ENCODE assay signal across 16 mouse cellular contexts in the genomic region with DNA sequence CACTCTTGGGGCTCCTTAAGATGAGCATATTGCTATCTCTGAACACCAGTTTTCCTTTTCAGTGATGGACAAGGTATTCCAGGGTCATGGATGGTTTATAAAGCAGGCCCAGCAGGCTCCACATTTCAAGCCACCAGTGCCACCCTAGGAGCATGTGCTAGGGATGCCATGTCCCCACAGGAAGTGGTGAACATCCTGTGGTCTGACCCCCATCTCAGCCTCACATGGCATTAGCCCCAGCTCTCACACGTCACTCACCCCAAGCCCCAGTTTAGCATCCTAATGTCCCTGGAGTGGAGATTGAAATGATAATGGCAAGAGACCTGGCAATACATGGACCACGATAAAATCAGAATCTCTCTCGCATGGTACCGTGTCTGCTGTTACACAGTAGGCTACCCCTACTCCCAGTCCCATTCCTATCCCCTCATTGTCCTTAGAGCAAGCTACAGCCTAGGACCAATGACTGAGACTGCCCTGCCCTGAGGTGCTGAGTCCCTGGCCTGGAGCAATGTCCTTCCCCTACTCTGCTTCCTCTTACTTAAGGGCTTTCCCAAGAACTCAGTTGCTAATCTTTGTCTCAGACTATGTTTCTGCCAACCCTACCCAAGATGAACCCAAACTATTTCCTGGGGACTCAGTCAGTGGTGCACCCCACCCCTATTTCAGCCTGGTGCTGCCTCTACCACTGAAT. TPM values are rescaled to one million over a fixed set of nuclear protein-coding genes. Genes with fewer than 3 reads are reported as not detected.
DNase-seq lines count a peak whose midpoint lies in the region; ATAC-seq and TF ChIP-seq lines count a peak whose summit lies in the region.
"Had no signal": no experiment of that assay in that cellular context is flagged by ENCODE, and none has a peak within 500 bp of the region (broad histone marks: within the 10 kb centered on the region; RNA-seq: fewer than 3 reads in every experiment).

No protein-coding gene starts in this region.

- H3K4me3 ChIP-seq in liver, embryonic 11.5 days (ENCODE audit: low read depth, low read length) = no peak overlapping the region
- H3K4me3 ChIP-seq in liver, embryonic 14.5 days (ENCODE audit: insufficient read depth in 1 of 2, low read depth in 2 of 2, low read length in 2 of 2) = no peak overlapping the region
- H3K4me3 ChIP-seq: hindbrain, embryonic 15.5 days; myocyte had no signal

- H3K4me2 ChIP-seq in liver, embryonic 11.5 days = no peak overlapping the region
- peak overlapping the region; percentile 69 for H3K4me2 ChIP-seq in liver, embryonic 14.5 days (ENCODE audit: low read depth)
- H3K4me2 ChIP-seq: hindbrain, embryonic 15.5 days; lung, embryonic 14.5 days had no signal

- TF ChIP-seq CTCF in liver, embryonic 14.5 days (IDR thresholded peaks at IDR 0.05; ENCODE audit: low read depth) = no peak

- H3K36me3 ChIP-seq in liver, embryonic 11.5 days (ENCODE audit: control insufficient read depth, insufficient read depth, low read length) = no peaks in the 10 kb centered on the region
- H3K36me3 ChIP-seq in liver, embryonic 14.5 days (replicated peaks; ENCODE audit: control insufficient read depth, insufficient read depth, low read depth) = no peaks in the 10 kb centered on the region
- H3K36me3 ChIP-seq: hindbrain, embryonic 15.5 days had no signal

- H3K9ac ChIP-seq in liver, embryonic 11.5 days (ENCODE audit: low read depth, low read length) = peak overlapping the region; percentile 57; the same call in 1 of the 2 replicates
- peak overlapping the region; percentile 62 for H3K9ac ChIP-seq in liver, embryonic 14.5 days (replicated peaks)
- H3K9ac ChIP-seq: hindbrain, embryonic 15.5 days; lung, embryonic 14.5 days had no signal

- WGBS in liver, embryonic 11.5 days = 81% methylated on average over 4 of the region's 4 CpGs
- 45% methylated on average over 4 of the region's 4 CpGs for WGBS in liver, embryonic 14.5 days (ENCODE audit: insufficient replicate concordance)

- ATAC-seq in liver, embryonic 11.5 days (replicated peaks; ENCODE audit: low FRiP score) = no peak
- ATAC-seq in common myeloid progenitor, adult 5-6 weeks (replicated peaks; ENCODE audit: low read depth, poor library complexity, severe bottlenecking) = peak; percentile 52
- ATAC-seq in liver, embryonic 14.5 days (ENCODE audit: insufficient read depth) = no peak

- DNase-seq in liver, embryonic 11.5 days (ENCODE audit: low spot score) = no peak
- no peak for DNase-seq in liver
- DNase-seq in liver, embryonic 14.5 days (ENCODE audit: low read depth in 3 of 3, low spot score in 3 of 3) = no peak
- peak; percentile 34 for DNase-seq in thymus, postnatal 14 days
- DNase-seq in spleen, postnatal 14 days (ENCODE audit: low spot score in 2 of 2) = no peak
- DNase-seq in spleen, postnatal 10 days (ENCODE audit: low spot score in 2 of 2) = no peak
- DNase-seq in kidney, postnatal 25 days = no peak
- DNase-seq: cerebellum, adult 2 months; gastrocnemius, postnatal 36 days; kidney, adult 9 months; lung, embryonic 14.5 days had no signal

- TF ChIP-seq EP300 in liver, embryonic 14.5 days (IDR thresholded peaks at IDR 0.05; ENCODE audit: low read depth) = no peak

- peaks cover 48% of the 10 kb centered on the region for H3K4me1 ChIP-seq in liver, embryonic 11.5 days (replicated peaks; ENCODE audit: control insufficient read depth, insufficient read depth, low read length)
- peaks cover 35 to 54% of the 10 kb centered on the region in 2 experiments for H3K4me1 ChIP-seq in liver, embryonic 14.5 days (replicated peaks; ENCODE audit: control insufficient read depth in 2 of 2, insufficient read depth in 2 of 2, low read length in 1 of 2)

- no peaks in the 10 kb centered on the region; the same call in 1 of the 2 replicates for H3K27me3 ChIP-seq in liver, embryonic 11.5 days (replicated peaks; ENCODE audit: control insufficient read depth, insufficient read depth, low read length)
- H3K27me3 ChIP-seq in liver, embryonic 14.5 days (ENCODE audit: control insufficient read depth, insufficient read depth, low read length) = no peaks in the 10 kb centered on the region

- H3K27ac ChIP-seq in liver, embryonic 11.5 days (ENCODE audit: low read depth, low read length) = peak overlapping the region; percentile 82
- peak overlapping the region; percentile 78 for H3K27ac ChIP-seq in liver, embryonic 14.5 days
- H3K27ac ChIP-seq: hindbrain, embryonic 15.5 days had no signal

- no peaks in the 10 kb centered on the region for H3K9me3 ChIP-seq in liver, embryonic 11.5 days (ENCODE audit: control insufficient read depth, low read length)
- H3K9me3 ChIP-seq in liver, embryonic 14.5 days (ENCODE audit: control insufficient read depth, low read length) = no peaks in the 10 kb centered on the region
- H3K9me3 ChIP-seq: hindbrain, embryonic 15.5 days had no signal

RNA-seq across cellular contexts. Expression of a gene that starts 10.7 kb away (rescaled TPM):
- 0.60 and 0.64 TPM in 2 replicates for polyA plus RNA-seq in liver, embryonic 11.5 days (2014; fragmentation: Nextera tagmentation; extraction: Ambion mirVana)
- not detected in 2 replicates for total RNA-seq in common myeloid progenitor, adult 5-6 weeks (2017)
- polyA plus RNA-seq in liver, embryonic 14.5 days (2012; rRNA removed) = 0.01 and 0.02 TPM in 2 replicates
- polyA plus RNA-seq in liver, embryonic 14.5 days (2014; fragmentation: Nextera tagmentation; extraction: Ambion mirVana) = 0.08 and 0.09 TPM in 2 replicates
- total RNA-seq: CH12.LX had no signal
- polyA plus RNA-seq: erythroblast, embryonic 14.5 days had no signal

RNA-seq across cellular contexts. Expression of a gene that starts 59.6 kb away (rescaled TPM):
- polyA plus RNA-seq in liver, embryonic 11.5 days (2014; fragmentation: Nextera tagmentation; extraction: Ambion mirVana) = 5.9 and 6.7 TPM in 2 replicates
- 2.8 and 7.9 TPM in 2 replicates for total RNA-seq in common myeloid progenitor, adult 5-6 weeks (2017)
- polyA plus RNA-seq in liver, embryonic 14.5 days (2012; rRNA removed) = 4.5 TPM in 2 replicates
- 3.7 and 5.1 TPM in 2 replicates for polyA plus RNA-seq in liver, embryonic 14.5 days (2014; fragmentation: Nextera tagmentation; extraction: Ambion mirVana)
- total RNA-seq: CH12.LX had no signal
